Mouse (Mus musculus): ENCODE results near the gene Cp. TPM values are rescaled to one million over a fixed set of nuclear protein-coding genes. Genes with fewer than 3 reads are reported as not detected.

The Cp gene
- polyA plus RNA-seq, 1 experiment, result 0.88 TPM

DNA sequence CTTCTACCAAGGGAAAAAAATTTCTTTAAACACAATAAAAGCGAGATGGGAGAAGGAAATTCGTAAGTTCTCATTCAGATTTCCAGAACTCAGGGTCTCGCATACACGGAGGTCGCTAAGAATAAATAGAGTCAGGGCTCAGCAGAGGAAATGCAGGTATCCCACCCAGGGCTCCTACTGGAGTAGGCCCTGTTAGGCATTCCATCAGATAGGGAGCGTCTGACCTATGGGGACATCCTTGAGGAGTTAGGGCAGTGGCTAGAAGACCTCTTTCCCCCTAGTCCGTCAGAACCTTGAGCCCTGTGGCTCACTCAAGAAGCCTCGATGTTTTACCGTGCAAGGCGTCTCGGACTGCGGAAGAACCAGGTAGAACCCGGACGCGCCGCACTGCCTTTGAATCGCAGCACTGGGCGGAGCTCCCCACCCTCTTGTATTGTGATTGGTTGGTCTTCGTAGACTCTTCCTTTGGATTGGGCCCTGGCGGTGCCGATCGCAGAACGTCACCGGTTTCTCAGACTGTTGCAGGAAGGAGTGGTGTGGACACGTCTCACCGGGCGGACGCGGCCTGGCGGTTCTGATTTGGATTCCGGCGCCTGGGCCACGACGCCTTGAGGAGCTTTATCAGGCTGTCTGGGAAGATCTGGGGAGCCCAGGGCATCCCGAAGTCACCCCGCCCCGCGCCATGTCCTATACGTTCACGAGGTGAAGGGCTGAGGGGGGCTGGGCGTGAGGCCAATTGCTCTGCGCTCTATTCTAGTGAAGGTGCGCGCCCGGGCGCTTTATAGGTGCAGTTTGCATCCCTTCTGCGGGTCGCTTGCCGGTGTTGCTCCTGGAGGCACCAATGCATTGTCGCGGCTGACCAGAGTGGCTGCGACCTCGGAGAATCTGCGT lies 100.7 kb downstream of the Cp start, which contains the start of gene Hltf:
Gene Hltf (plus strand): TSS at position 506 of the 891 bp plus-strand sequence.
- Histone ChIP-seq H3K27ac (ENCODE audit: insufficient read depth, low read length) (peak within 1 kb of the TSS; percentile 91), H3K27me3 (ENCODE audit: control insufficient read depth, insufficient read depth, low read length, poor library complexity, severe bottlenecking) (no peaks in the 10 kb centered on the region; the same call in 1 of the 2 replicates), H3K9ac (ENCODE audit: low read depth, poor library complexity, severe bottlenecking) (peak within 1 kb of the TSS; percentile 61), H3K36me3 (ENCODE audit: control insufficient read depth, insufficient read depth, low read length, poor library complexity, severe bottlenecking) (peaks cover 7% of the 10 kb centered on the region), H3K4me3 (ENCODE audit: low read depth, low read length) (peak within 1 kb of the TSS; percentile 99), H3K9me3 (replicated peaks; ENCODE audit: control insufficient read depth, insufficient read depth, low read length, poor library complexity, severe bottlenecking) (no peaks in the 10 kb centered on the region), H3K4me1 (ENCODE audit: control insufficient read depth, insufficient read depth, low read length) (no peaks in the 10 kb centered on the region)
- no peak for TF ChIP-seq CTCF (IDR thresholded peaks at IDR 0.05; ENCODE audit: low read depth, low read length)
- TF ChIP-seq EP300 (IDR thresholded peaks at IDR 0.05; ENCODE audit: insufficient read depth, low read depth, low read length), result peak; percentile 2; the same call in 1 of the 2 replicates
- TF ChIP-seq POLR2A (IDR thresholded peaks at IDR 0.05; ENCODE audit: insufficient read depth, low read length), result peak; percentile 57

GRCm38 (mm10) chr3:20058197-20058541 lies 101.3 kb downstream of the Cp start:
- Histone ChIP-seq H3K4me1 (ENCODE audit: control insufficient read depth, insufficient read depth, low read length) (no peaks in the 10 kb centered on the region), H3K4me3 (ENCODE audit: low read depth, low read length) (peak overlapping the region; percentile 68), H3K27ac (ENCODE audit: insufficient read depth, low read length) (peak overlapping the region; percentile 83), H3K36me3 (ENCODE audit: control insufficient read depth, insufficient read depth, low read length, poor library complexity, severe bottlenecking) (peaks cover 7% of the 10 kb centered on the region), H3K9ac (ENCODE audit: low read depth, poor library complexity, severe bottlenecking) (peak overlapping the region; percentile 61), H3K27me3 (ENCODE audit: control insufficient read depth, insufficient read depth, low read length, poor library complexity, severe bottlenecking) (no peaks in the 10 kb centered on the region), H3K9me3 (replicated peaks; ENCODE audit: control insufficient read depth, insufficient read depth, low read length, poor library complexity, severe bottlenecking) (no peaks in the 10 kb centered on the region)
- no peak for TF ChIP-seq EP300 (IDR thresholded peaks at IDR 0.05; ENCODE audit: insufficient read depth, low read depth, low read length)
- TF ChIP-seq CTCF (IDR thresholded peaks at IDR 0.05; ENCODE audit: low read depth, low read length), result no peak
- TF ChIP-seq POLR2A (IDR thresholded peaks at IDR 0.05; ENCODE audit: insufficient read depth, low read length), result no peak

Other genes with a start within 250 kb of the Cp start
- gene Hps3, start 78.3 kb downstream of the Cp start, polyA plus RNA-seq (2011; ENCODE audit: insufficient read depth, insufficient read length, low read depth, missing spikeins), result 13.8 and 15.9 TPM in 2 replicates
- 63.6 and 70.4 TPM in 2 replicates for gene Hltf, start 100.8 kb downstream of the Cp start, polyA plus RNA-seq (2011; ENCODE audit: insufficient read depth, insufficient read length, low read depth, missing spikeins)
- 35.2 and 38.4 TPM in 2 replicates for gene Gyg, start 198.3 kb downstream of the Cp start, polyA plus RNA-seq (2011; ENCODE audit: insufficient read depth, insufficient read length, low read depth, missing spikeins)